Mouse (Mus musculus): ENCODE data around the gene Baz2a.
"Not testable (repeated sequence)": the region's sequence is repeated elsewhere in the genome, so short reads cannot be mapped to it uniquely, and the experiment has no call there.

Baz2a gene

DNA sequence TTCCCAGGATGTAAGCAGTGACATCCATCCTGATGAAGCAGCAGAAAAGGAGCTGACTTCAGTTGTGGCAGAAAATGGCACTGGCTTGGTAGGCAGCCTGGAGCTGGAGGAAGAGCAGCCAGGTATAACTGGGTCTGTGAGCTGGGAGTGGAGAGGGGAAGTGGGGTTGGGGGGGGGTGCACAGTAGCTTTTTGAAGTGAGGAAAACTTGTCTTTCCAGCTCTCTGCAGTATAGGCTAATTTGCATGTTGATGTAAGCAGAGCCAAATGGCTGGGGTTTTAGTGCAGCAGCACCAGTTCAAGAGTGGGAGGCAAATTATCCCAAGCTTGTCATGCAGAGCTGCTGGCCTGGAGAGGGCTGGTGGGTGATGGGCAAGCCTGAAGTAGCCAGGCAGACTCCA lies 19.9 kb downstream of the Baz2a start:
- peak; percentile 38; the same call in 1 of the 2 replicates for ATAC-seq (ENCODE audit: low TSS enrichment)

DNA sequence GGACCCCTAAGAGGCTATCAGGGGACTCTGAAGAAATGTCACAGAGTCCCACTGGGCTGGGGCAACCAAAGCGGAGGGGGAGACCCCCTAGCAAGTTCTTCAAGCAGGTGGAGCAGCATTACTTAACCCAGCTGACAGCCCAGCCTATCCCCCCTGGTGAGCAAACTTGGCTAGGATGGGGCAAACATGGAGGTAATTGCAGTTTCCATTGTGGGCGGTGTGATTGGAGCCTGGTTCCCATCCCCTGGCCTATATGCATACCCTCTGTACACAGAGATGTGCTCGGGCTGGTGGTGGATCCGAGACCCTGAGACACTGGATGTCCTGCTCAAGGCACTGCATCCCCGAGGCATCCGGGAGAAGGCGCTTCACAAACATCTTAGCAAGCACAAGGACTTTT lies 32.5 kb downstream of the Baz2a start:
- ATAC-seq (ENCODE audit: low TSS enrichment), result no peak

DNA sequence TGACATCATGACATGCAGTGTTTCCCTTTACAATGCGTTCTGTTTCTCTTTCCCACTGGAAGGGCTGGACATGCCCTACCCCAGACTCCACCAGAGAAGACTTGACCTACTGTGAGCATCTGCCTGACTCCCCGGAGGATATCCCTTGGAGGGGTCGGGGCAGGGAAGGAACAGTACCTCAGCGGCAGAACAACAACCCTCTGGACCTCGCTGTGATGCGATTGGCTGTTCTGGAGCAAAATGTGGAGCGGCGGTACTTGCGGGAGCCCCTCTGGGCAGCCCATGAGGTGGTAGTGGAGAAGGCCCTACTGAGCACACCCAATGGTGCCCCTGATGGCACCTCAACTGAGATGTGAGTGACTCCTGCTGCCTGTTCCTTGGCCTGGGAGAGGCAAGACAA lies 33.5 kb downstream of the Baz2a start:
- no peak for ATAC-seq (ENCODE audit: low TSS enrichment)

DNA sequence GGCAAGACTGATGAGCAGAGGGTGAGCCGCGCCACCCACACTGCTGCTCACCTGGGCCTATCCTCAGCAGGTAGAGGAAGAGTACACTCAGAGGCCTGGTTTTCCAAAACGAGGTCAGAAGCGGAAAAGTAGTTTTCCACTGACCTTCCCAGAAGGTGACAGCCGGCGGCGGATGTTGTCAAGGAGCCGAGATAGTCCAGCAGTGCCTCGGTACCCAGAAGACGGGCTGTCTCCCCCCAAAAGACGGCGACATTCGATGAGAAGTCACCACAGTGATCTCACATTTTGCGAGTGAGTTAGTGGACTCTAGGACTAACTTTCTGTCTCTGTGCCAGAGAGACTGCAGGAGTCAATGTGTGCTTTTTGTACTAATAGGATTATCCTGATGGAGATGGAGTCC lies 34.6 kb downstream of the Baz2a start:
- ATAC-seq (ENCODE audit: low TSS enrichment), result no peak

DNA sequence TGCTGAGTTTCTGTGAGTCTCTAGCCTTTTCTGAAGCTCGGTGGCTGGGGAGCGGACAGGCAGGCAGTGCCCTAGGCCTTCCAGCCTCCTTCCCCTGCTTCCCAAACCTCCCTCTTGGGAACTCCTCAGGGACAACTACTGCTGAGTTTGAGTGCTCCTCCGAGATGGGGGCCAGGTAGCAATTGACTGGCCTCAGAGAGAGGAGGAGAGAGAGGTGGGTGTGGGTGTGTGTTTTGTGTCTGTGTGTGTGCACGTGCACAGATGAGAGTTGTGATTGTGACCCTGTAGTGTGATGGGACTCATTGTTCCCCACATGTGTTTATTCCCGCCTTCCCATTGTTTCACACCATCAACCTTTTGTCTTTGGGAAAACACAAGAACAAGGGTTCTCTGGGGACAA lies 36.1 kb downstream of the Baz2a start:
- ATAC-seq (ENCODE audit: low TSS enrichment), result no peak

DNA sequence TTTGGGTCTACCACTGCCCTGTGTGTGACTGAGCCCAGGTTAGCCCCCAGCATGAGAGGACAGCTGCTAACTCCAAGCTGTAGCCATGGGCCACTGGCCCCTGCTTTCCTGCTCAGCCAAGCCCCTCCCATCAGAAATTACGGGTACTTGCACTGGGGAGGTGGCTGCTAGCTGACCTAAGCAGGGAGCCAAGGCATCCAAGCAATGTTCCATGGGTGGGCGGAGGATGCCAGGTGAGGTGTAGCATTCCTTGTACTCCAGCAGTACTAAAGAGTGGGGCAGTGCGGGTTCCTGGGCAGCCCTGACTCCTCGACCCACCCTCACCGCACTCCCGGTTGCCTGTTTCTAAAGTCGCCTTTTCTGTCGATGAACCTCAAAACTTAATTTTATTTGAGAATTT lies 36.8 kb downstream of the Baz2a start:
- no peak for ATAC-seq (ENCODE audit: low TSS enrichment)

DNA sequence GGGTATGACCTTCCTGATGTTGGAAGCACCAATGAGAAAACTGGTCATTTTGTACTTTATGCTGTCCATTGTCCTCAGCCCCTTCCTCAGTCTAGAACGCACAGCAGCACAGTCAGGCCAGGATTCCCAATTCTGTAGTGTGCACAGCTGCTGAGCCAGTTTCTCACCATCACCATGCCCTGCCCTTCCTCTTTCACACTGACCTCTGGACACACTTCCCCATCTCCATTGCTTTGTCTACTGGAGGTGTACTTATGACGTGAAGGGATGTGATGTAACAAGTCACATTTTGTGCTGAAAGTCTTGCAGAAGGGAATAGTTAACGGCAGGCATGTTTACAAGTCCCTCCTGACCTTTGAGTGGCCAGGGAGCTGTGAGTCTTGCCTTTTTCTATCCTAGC lies 39.9 kb downstream of the Baz2a start:
- no peak for ATAC-seq (ENCODE audit: low TSS enrichment)

DNA sequence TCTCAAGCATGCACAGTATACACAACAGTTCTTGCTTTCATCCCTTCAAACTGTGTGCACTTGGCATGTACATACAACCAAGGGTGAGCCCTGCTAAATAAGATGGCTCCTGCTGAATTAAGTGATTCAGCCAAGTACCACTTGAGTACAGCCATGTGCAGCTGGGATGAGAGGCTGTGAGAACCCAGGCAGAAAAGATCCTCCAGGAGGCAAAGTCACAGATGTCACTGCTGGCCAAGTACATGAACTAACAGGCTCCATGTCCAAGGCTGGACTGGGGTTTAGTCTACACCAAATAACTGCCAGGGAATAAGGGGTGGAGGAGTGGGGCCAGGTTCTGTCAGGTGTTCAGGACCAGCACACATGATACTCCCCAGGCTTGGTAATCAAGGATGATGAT lies 40.4 kb downstream of the Baz2a start:
- ATAC-seq (ENCODE audit: low TSS enrichment), result no peak

DNA sequence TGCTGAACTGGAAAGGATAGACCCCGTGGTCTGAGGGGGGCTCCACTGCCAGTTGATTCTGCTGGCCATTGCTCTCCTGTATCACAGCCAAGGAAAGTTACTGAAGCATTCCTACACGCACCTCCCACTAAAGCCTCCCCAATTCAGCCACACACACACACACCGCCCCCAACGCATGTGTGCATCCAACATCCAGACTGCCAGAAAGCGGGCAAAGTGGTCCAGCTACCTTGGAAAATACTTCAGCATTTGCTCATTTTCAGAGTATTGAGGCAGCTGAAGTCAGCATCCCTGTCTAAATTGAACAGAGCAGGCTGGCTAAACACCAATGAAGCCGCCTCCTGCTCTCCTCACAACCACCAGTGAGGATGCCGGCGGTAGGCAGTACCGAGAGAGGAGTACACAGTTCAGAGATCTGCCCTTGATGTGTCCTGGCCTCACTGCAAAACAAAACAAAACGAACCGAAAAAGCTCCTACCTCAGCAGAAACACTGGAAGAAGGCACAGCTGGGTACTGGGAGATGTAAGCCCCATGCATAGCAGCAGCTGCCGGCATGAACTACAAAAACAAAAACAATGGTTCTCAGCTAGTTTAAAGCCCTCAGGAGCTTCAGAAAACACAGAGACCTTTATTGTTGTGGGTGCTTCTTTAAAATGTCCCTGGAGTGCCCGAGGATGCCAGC lies 42.4 kb downstream of the Baz2a start:
- peak; percentile 88 for ATAC-seq (ENCODE audit: low TSS enrichment)

DNA sequence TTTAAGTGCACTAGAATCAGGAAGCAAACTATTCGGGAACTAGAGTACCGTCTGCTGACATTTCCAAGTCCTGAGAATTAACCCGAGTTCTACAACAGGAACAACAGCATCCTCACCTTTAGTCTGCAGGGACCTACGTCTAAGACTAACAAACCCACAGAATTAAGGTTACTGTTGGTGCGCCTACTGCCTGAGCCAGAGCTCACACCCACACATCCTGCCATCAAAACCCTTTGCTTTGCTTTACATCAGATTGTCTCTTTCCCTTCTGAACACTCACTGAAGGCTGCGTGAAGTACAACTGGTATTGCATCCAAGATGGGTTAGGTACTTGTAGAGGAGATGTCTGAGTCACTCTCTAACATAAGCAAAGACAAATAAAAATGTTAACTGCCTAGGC lies 44.0 kb downstream of the Baz2a start:
- ATAC-seq (ENCODE audit: low TSS enrichment), result peak; percentile 63; the same call in 1 of the 2 replicates

DNA sequence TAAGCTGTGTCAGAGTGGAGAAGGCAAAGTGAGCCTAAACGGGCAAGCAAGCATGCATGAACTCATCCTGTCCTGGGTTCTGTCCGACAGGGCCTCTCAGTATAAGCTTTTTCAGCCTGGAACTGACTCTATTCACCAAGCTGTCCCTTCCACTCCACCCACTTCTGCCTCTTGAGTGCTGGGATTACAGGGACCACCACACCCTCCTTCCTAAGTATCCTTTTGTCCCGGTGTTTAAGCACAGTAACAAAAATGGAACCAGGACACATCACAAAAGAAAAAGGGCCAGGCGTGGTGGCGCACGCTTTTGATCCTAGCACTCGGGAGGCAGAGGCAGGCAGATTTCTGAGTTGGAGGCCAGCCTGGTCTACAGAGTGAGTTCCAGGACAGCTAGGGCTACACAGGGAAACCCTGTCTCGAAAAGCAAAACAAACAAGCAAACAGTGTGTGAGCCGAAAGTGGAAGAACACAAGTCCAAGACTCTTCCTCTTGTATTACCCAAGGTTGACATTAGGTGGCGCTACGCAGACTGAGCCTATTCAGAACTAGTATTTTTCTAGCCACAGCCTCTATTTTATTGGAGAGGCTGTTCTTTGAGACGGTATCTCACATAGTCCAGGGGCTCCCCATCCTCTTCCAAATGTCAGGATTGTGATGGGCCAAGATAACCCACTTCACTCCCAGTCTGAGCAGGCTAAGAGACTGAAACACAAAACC lies 49.0 kb downstream of the Baz2a start:
- ATAC-seq (ENCODE audit: low TSS enrichment), result no peak

DNA sequence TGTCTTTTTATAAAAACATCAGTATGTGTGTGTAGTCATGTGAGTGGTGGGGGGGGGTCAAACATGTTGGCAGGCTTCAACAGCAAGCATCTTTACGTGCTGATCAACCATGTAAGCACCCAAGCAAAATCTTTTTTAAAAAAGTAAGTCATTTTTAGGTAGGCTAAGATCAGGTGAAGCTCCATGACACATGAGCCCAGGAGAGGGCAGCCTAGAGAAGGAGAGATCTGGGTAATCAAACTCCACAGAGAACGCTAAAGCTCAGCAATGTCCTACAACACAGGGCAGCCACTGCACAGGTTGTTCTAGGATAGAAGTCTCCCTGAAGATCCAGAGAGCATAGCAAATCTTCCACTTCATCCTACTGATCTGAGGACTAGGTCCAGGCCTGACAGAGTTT lies 50.8 kb downstream of the Baz2a start:
- no peak for ATAC-seq (ENCODE audit: low TSS enrichment)

DNA sequence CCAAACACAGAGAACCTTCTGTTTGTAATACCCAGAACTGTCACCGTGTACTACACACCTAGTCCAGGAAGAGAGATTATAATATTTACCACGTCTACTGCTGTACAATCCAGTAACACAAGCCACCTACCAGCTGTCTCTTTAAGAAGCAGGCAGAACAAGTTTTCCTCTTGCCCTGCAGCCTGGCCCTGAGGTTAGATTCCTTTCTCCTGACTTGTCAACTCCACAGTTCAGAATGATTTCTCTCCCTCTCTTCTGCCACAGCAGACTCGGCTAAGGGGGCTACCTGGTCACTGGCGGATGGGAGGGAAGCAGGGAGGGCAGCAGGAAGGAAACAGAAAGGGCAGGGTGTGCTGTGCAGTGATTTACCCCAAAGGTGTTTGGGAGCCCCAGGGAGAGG lies 52.3 kb downstream of the Baz2a start:
- ATAC-seq (ENCODE audit: low TSS enrichment), result no peak

DNA sequence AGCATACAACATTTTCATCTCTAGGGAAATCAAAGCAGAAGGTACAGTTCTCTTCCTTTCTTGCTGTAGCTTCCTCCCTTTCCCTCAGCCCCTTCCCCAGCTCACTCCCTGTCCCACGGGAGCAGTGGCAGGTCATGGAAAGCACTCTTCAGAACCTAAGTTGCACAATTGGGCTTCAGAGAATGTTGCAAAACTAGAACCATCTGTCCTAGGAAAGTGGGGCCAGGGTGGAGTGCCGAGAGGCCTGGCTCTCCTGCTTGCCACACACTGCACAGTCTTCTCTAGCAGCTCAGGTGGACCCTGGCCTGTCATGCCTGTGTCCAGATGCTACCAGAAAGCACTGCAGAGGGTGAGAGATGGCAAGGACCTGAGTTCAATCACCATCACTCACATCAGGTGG lies 53.6 kb downstream of the Baz2a start:
- no peak for ATAC-seq (ENCODE audit: low TSS enrichment)

DNA sequence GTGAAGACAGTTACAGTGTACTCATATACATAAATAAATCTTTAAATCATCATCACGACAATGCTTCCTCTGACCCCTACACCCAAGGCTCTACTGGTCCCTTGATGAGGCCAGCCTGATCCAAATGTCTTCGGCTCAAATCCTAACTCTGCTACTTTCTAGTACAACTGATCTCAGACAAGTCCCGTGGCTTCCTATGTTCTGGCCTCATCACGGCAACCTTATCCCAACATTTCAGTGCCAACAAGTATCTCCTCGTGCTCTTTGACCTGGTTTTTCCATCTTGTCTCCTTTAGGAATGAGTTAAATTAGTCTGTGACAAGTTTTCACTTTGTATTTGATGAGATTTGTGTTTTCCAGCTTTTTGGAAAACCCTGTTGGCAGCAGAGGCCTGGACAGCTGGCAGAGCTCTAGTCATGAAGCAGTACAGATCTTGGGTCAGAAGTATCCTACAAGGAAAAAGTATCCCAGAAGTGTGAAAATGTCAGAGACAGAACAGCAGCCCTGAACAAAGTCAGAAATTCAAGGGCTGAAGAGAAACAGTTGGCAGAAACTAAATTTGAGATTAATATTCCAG lies 57.5 kb downstream of the Baz2a start:
- ATAC-seq (ENCODE audit: low TSS enrichment), result no peak

DNA sequence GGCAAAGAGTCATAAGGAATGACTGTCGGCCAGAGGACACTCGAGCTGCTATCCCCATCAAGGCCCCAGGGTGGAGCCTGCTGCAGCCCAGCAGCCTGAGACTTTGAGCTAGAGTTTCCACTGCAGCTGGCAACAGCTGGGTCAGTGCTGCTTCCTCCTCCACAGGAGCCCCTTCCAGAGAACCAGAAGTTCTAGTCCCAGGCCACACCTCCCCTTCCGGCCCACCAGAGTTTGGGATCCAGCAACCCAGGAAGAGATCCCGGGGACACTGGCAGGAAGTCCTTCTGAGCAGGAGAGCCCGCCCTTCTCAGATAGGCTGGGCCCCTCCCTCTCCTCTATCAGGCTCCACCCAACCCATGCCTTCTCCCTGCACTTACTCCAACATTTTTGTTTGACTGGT lies 58.2 kb downstream of the Baz2a start:
- ATAC-seq (ENCODE audit: low TSS enrichment), result no peak

DNA sequence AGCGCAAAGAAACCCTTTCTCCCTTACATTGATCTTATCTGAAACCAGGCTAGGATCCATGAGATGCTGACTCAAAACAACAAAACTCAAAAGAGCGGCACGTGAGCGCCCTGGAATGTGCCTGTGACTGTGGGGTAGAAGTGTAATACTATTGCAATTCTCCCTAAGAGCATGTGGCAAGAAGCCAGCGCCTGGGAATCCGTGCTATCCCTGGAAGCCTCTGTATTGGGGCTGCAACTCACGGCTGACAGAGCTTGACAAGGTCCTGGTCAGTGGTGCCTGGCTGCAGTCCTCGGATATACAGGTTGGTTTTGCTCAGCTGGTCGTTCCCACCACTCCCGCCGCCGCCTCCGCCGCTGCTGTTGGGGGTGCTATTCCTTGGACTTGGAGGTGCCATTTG lies 59.6 kb downstream of the Baz2a start:
- ATAC-seq (ENCODE audit: low TSS enrichment), result no peak

DNA sequence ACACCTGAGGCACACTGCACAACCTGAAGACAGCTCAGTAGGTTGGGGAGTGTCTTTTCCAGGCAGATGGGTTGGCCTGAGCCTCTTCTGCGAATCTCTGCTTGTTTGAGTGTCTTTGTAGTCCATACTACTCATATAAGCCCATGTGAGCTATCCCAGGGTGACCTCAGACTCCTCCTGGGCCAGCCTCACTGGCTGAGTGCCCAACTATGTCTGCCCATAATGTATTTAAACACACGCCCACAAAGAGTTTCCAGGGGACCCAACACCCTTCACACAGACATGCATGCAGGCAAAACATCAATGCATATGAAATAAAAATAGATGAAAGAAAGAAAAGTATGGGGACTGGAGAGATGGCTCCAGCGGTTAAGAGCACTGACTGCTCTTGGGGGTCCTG lies 62.6 kb downstream of the Baz2a start:
- ATAC-seq (ENCODE audit: low TSS enrichment), result no peak

DNA sequence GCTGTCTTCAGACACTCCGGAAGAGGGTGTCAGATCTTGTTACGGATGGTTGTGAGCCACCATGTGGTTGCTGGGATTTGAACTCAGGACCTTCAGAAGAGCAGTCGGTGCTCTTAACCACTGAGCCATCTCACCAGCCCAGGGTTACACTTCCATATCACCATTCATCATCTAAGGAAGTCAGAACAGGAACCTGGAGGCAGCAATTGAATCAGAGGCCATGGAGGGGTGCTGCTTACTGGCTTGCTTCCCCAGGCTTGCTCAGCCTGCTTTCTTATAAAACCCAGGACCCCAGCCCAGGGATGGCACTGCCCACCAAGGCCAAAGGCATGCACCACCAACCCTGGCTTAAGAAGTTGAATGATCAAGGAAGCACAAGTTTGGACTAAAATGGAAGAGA lies 74.3 kb downstream of the Baz2a start:
- not testable (repeated sequence) for ATAC-seq (ENCODE audit: low TSS enrichment)

DNA sequence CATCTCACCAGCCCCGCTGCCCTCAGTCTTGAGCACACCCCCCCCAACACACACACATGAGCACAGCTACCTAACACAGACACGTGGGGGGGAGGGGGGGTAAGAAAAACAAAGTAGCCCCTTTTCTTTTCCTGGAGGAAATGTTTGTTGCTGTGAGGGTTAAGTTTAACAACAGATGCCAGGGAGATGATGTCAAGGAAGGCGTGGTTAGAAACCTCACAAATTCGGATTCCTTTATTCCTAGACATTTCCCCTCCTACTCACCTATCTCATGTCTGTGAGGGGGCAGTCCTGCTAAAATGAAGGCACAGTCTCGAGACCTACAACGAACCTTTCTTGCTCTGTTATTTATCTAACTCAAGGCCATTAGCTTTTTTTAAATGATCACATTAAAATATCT lies 75.7 kb downstream of the Baz2a start:
- no peak for ATAC-seq (ENCODE audit: low TSS enrichment)

DNA sequence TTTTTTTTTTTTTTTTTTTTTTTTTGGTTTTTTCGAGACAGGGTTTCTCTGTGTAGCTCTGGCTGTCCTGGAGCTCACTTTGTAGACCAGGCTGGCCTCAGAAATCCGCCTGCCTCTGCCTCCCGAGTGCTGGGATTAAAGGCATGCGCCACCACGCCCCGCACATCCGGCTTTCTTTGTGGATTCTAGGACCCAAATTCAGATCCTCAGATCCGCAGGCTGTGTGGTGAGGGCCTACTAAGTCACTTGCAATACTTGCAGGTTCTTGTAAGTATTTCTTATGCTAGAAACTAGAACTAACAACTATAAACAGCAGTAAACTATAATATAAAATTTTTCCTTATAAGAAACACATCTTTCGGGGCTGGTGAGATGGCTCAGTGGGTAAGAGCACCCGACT lies 80.0 kb downstream of the Baz2a start:
- ATAC-seq (ENCODE audit: low TSS enrichment), result not testable (repeated sequence)

DNA sequence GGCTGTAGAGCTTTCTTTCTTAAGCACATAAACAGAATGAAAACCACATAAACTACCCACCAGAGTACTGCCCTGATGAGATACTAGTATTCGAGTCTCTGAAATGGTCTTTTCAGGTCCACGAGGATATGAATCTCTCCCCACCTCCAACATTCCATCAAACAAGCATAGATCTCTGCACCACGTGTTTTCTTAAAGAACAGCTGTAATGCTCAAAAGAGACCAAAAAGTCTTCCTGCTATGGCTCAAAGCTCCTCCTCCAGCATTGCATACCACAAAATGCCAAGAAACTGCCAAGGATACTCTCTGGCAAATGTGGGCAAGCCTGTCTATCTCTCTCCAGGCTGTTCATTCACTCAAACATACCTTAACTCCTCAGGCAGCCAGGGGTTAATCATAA lies 83.9 kb downstream of the Baz2a start:
- no peak for ATAC-seq (ENCODE audit: low TSS enrichment)

DNA sequence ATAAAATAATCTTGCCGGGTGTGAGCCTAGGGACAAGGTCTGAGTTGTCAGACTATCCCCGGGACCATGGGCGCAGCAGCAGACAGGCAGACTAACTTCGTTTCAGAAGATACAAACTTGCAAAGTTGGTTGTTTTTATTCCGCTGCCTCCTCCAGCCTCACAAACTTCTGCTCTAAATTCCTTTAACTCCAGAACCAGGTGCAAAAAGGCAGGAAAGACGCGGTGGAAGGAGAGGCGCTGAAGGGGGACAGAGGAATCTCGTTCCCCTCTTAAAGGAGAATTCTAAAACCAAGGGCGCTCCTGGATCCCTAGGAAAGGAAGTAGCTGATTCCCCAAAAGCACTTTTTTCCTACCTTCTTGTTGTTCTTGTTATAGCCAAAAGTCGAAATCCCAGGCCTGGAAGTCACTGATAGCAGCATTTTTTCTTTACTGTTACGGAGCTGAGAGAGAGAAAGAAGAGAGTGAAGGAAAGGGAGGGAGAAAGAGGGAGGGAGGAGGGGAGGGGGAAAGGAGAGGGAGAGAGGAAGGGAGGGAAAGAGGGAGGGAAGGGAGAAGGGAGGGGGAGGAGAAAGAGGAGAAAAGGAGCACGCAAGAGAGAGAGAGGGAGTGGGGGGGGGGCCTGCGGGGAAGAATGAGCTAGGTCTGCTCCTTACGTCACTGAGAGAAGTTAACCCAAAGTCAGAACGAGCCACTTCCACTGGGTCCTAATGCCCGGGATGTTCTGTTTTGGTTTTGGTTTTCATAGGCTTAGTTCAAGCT lies 84.8 kb downstream of the Baz2a start:
- peak; percentile 92 for ATAC-seq (ENCODE audit: low TSS enrichment)
